Mouse (Mus musculus): ENCODE results near the gene Aspm. TPM values are rescaled to one million over a fixed set of nuclear protein-coding genes. Genes with fewer than 3 reads are reported as not detected.
"Not testable (repeated sequence)": the region's sequence is repeated elsewhere in the genome, so short reads cannot be mapped to it uniquely, and the experiment has no call there.

The Aspm gene
- polyA plus RNA-seq, 2 experiments: 10.9 to 16.3 TPM

DNA sequence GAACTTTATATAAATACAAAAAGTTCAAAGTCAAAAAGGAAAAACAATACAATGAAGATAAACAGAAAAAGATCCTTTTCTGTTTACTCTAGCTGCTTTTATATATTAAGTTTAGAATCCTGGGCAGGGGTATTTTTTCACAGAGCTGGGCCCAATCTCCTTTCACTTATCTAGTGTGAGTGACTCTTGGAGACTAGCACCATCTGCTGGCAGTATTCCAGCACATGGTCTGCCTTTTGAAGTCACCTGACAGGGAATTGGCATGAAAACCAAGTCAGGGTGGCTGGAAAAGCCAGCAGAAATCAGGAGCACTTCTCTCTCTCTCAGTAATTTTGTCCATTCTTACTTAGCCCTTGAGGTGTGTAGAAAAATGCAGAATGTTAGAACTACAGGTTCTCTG is 16.2 kb upstream of the Aspm start:
- no peak for TF ChIP-seq POLR2A (IDR thresholded peaks at IDR 0.05; ENCODE audit: borderline replicate concordance, extremely low read depth, insufficient read depth, insufficient read length)
- no peak overlapping the region for H3K4me2 ChIP-seq (replicated peaks; ENCODE audit: low read depth, low read length, severe bottlenecking)
- no peak overlapping the region for H3K4me3 ChIP-seq (replicated peaks; ENCODE audit: low read length)
- peaks cover 53% of the 10 kb centered on the region for H3K36me3 ChIP-seq (ENCODE audit: control insufficient read depth, insufficient read depth, low read length)
- no peak overlapping the region for H3K27ac ChIP-seq (replicated peaks; ENCODE audit: low read depth, low read length)
- no peak overlapping the region for H3K9ac ChIP-seq (ENCODE audit: low read depth, low read length, severe bottlenecking)
- H3K9me3 ChIP-seq (ENCODE audit: control insufficient read depth, low read length): no peaks in the 10 kb centered on the region
- H3K4me1 ChIP-seq (ENCODE audit: control insufficient read depth, insufficient read depth, low read length): no peaks in the 10 kb centered on the region
- no peaks in the 10 kb centered on the region for H3K27me3 ChIP-seq (ENCODE audit: control insufficient read depth, insufficient read depth, low read length)
- DNase-seq (ENCODE audit: low spot score) (peak; percentile 40), ATAC-seq (ENCODE audit: low FRiP score, low read depth) (no peak)

DNA sequence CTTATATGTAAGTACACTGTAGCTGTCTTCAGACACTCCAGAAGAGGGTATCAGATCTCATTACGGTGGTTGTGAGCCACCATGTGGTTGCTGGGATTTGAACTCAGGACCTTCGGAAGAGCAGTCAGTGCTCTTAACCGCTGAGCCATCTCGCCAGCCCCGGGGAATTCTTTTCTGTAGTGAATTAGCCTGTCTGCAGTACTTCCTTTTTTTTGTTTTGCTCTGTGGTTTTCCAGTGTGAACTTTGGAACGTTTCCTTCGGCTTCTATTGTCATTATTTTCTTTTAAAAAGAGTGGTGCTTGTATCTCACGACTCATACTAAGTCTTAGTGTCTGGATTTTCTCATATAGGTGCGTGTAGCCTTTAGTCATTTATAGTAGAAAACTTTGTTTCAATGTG is 11.5 kb upstream of the Aspm start:
- DNase-seq (ENCODE audit: low spot score); H3K9ac ChIP-seq (ENCODE audit: low read depth, low read length, severe bottlenecking); H3K27ac ChIP-seq (replicated peaks; ENCODE audit: low read depth, low read length); H3K4me1 ChIP-seq (ENCODE audit: control insufficient read depth, insufficient read depth, low read length); H3K9me3 ChIP-seq (ENCODE audit: control insufficient read depth, low read length); H3K4me2 ChIP-seq (replicated peaks; ENCODE audit: low read depth, low read length, severe bottlenecking); ATAC-seq (ENCODE audit: low FRiP score, low read depth); H3K4me3 ChIP-seq (replicated peaks; ENCODE audit: low read length); H3K27me3 ChIP-seq (ENCODE audit: control insufficient read depth, insufficient read depth, low read length): not testable (repeated sequence)
- WGBS: 89% methylated on average over 9 of the region's 9 CpGs
- peaks cover 43% of the 10 kb centered on the region for H3K36me3 ChIP-seq (ENCODE audit: control insufficient read depth, insufficient read depth, low read length)

DNA sequence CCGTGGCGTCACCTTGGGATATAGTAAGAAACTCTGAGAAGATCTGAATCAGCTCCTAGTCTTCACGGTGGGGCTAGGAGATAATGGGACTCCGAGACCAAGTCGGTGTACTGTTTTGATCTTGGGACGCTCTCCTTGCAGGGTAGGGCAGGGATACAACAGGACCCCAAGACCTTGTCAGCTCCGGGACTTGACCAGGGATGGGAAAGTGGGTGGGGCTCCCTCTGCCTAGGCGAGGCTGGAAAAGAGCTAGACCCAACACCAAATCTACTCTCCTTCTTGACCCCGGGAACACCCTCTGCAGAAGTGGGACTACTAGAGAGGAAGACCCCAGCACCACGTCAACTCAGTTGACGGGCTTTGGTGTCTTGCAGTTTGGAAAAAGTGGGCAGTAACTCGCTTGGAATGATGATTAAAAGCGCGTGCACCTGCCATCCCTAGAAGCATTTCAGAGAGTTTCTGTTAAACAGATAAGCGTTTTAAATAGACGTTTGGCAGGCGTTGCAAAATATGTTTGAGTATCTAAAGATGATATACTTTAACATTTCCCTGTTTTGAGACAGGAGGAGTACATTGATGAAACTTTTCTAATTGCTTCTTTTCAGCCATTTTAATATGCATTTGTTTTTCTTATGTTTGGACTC is 776 bp downstream of the Aspm start:
- no peak overlapping the region for H3K27ac ChIP-seq (replicated peaks; ENCODE audit: low read depth, low read length)
- 3% methylated on average over 17 of the region's 17 CpGs for WGBS
- no peak for DNase-seq (ENCODE audit: low spot score)

DNA sequence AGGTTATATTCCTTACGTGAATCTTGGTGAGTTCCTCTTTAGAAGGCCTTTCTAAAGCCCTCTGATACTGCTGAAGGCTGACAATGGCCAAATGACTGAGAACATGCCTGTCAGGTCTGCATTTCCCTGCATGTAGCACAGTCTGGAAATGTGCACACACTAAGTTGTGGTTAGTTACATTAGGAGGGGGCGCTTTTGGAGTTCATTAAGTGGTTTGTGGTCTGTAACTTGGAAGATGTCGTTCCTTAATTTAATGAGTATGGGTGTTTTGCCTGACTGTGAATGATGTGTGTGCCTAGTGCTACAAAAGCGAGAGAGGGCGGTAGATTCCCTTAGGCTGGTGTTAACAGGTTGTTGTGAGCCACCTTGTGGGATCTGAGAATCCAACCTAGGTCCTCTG is 6.2 kb downstream of the Aspm start:
- 82% methylated on average over 5 of the region's 5 CpGs for WGBS

More for the DNA sequence above, 776 bp downstream of the Aspm start:
- Histone ChIP-seq H3K9me3 (ENCODE audit: control insufficient read depth, low read length) (no peaks in the 10 kb centered on the region), H3K4me1 (ENCODE audit: control insufficient read depth, insufficient read depth, low read length) (peaks cover 13% of the 10 kb centered on the region), H3K27me3 (ENCODE audit: control insufficient read depth, insufficient read depth, low read length) (no peaks in the 10 kb centered on the region), H3K9ac (ENCODE audit: low read depth, low read length, severe bottlenecking) (peak overlapping the region; percentile 74), H3K4me3 (replicated peaks; ENCODE audit: low read length) (peak overlapping the region; percentile 79), H3K4me2 (replicated peaks; ENCODE audit: low read depth, low read length, severe bottlenecking) (peak overlapping the region; percentile 85), H3K36me3 (ENCODE audit: control insufficient read depth, insufficient read depth, low read length) (no peaks in the 10 kb centered on the region; the same call in 1 of the 2 replicates)
- no peak for ATAC-seq (ENCODE audit: low FRiP score, low read depth)
- no peak for TF ChIP-seq POLR2A (IDR thresholded peaks at IDR 0.05; ENCODE audit: borderline replicate concordance, extremely low read depth, insufficient read depth, insufficient read length)

DNA sequence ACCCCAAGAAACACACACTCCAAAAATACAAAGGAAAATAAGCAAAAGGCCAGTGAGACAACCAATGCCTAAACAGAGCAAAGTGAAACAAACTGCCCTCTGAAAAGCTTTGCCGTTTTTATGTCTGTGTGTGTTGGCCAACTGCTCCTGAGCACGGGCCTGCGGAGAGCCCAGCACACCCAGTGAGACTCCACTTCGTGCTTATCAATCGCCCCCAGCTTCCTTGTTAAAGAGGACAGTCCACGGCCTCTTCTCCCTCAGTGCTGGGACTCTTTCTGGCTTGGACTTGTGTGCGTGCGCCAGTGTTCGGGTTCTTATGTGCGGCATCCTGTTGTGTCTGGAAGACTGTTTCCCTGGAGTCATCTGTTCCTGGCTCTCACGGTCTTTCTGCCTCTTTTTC is 11.4 kb downstream of the Aspm start:
- Histone ChIP-seq H3K4me1 (ENCODE audit: control insufficient read depth, insufficient read depth, low read length) (no peaks in the 10 kb centered on the region), H3K4me3 (replicated peaks; ENCODE audit: low read length) (no peak overlapping the region), H3K9ac (ENCODE audit: low read depth, low read length, severe bottlenecking) (no peak overlapping the region), H3K9me3 (ENCODE audit: control insufficient read depth, low read length) (no peaks in the 10 kb centered on the region), H3K27ac (replicated peaks; ENCODE audit: low read depth, low read length) (no peak overlapping the region), H3K27me3 (ENCODE audit: control insufficient read depth, insufficient read depth, low read length) (no peaks in the 10 kb centered on the region), H3K36me3 (ENCODE audit: control insufficient read depth, insufficient read depth, low read length) (peaks cover 54% of the 10 kb centered on the region), H3K4me2 (replicated peaks; ENCODE audit: low read depth, low read length, severe bottlenecking) (no peak overlapping the region)
- TF ChIP-seq POLR2A (IDR thresholded peaks at IDR 0.05; ENCODE audit: borderline replicate concordance, extremely low read depth, insufficient read depth, insufficient read length): no peak
- WGBS: 92% methylated on average over 11 of the region's 11 CpGs
- DNase-seq (ENCODE audit: low spot score) (no peak), ATAC-seq (ENCODE audit: low FRiP score, low read depth) (no peak)

More for the DNA sequence above, 6.2 kb downstream of the Aspm start:
- H3K9me3 ChIP-seq (ENCODE audit: control insufficient read depth, low read length): no peaks in the 10 kb centered on the region
- no peak for TF ChIP-seq POLR2A (IDR thresholded peaks at IDR 0.05; ENCODE audit: borderline replicate concordance, extremely low read depth, insufficient read depth, insufficient read length)
- H3K27ac ChIP-seq (replicated peaks; ENCODE audit: low read depth, low read length): no peak overlapping the region
- H3K4me1 ChIP-seq (ENCODE audit: control insufficient read depth, insufficient read depth, low read length): peaks cover 8% of the 10 kb centered on the region
- H3K4me3 ChIP-seq (replicated peaks; ENCODE audit: low read length): no peak overlapping the region
- no peak overlapping the region for H3K9ac ChIP-seq (ENCODE audit: low read depth, low read length, severe bottlenecking)
- no peak for ATAC-seq (ENCODE audit: low FRiP score, low read depth)
- H3K4me2 ChIP-seq (replicated peaks; ENCODE audit: low read depth, low read length, severe bottlenecking): no peak overlapping the region
- no peak for DNase-seq (ENCODE audit: low spot score)
- peaks cover 20% of the 10 kb centered on the region for H3K36me3 ChIP-seq (ENCODE audit: control insufficient read depth, insufficient read depth, low read length)
- H3K27me3 ChIP-seq (ENCODE audit: control insufficient read depth, insufficient read depth, low read length): no peaks in the 10 kb centered on the region

DNA sequence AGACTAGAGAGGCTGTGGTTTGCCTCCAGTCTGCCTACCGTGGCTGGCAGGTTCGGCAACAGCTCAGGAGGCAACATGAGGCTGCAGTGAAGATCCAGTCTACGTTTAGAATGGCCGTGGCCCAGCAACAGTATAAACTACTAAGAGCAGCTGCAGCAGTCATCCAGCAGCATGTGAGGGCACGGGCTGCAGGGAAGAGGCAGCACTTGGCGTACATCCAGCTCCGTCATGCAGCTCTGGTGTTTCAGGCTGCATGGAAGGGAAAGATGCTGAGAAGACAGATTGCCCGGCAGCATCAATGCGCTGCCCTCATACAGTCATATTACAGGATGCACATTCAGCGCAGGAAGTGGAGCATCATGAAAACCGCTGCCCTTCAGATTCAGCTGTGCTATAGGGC is 24.3 kb downstream of the Aspm start:
- ATAC-seq (ENCODE audit: low FRiP score, low read depth): no peak
- Histone ChIP-seq H3K27me3 (ENCODE audit: control insufficient read depth, insufficient read depth, low read length) (no peaks in the 10 kb centered on the region), H3K36me3 (ENCODE audit: control insufficient read depth, insufficient read depth, low read length) (peaks cover 73% of the 10 kb centered on the region), H3K9ac (ENCODE audit: low read depth, low read length, severe bottlenecking) (no peak overlapping the region), H3K27ac (replicated peaks; ENCODE audit: low read depth, low read length) (no peak overlapping the region), H3K9me3 (ENCODE audit: control insufficient read depth, low read length) (no peaks in the 10 kb centered on the region), H3K4me1 (ENCODE audit: control insufficient read depth, insufficient read depth, low read length) (no peaks in the 10 kb centered on the region), H3K4me2 (replicated peaks; ENCODE audit: low read depth, low read length, severe bottlenecking) (no peak overlapping the region), H3K4me3 (replicated peaks; ENCODE audit: low read length) (no peak overlapping the region)
- WGBS: 90% methylated on average over 11 of the region's 11 CpGs
- no peak for DNase-seq (ENCODE audit: low spot score)
- TF ChIP-seq POLR2A (IDR thresholded peaks at IDR 0.05; ENCODE audit: borderline replicate concordance, extremely low read depth, insufficient read depth, insufficient read length): no peak
